Mouse (Mus musculus) liver, embryonic 14.5 days (tissue): Measurements from ENCODE around the gene Tmprss13. TPM values are rescaled to one million over a fixed set of nuclear protein-coding genes. Genes with fewer than 3 reads are reported as not detected.

Experiments used
- ATAC-seq: fragments of 200-750 bp; cut with Nextera tagmentation; 2 replicates; pipeline ENCODE4 v1.8.0; 2017; ENCODE audit warnings: moderate number of reproducible peaks, mild to moderate bottlenecking, moderate library complexity; ENCODE audit not compliant: insufficient read depth
- DNase-seq, 3 experiments: peaks; one replicate each; pipeline ENCODE4 v3.0.0-alpha.2; 2012 to 2013; ENCODE audit warnings: low read depth in 3 of 3, low spot score in 3 of 3
- H3K27ac ChIP-seq: fragments of 300-500 bp; sonication (generic); 2 replicates; pipeline ENCODE4 v1.5.1; 2014; ENCODE audit warnings: moderate library complexity, mild to moderate bottlenecking, control low read depth, inconsistent platforms
- H3K27me3 ChIP-seq: fragments of 300-500 bp; sonication (generic); 2 replicates; pipeline ENCODE4 v1.6.1; 2014; ENCODE audit warnings: mild to moderate bottlenecking, low read length, moderate library complexity; ENCODE audit not compliant: control insufficient read depth, insufficient read depth
- H3K36me3 ChIP-seq: fragments of 300-500 bp; sonication (generic); replicated peaks from 2 replicates; pipeline ENCODE4 v1.6.1; 2014; ENCODE audit warnings: low read depth; ENCODE audit not compliant: control insufficient read depth, insufficient read depth
- H3K4me1 ChIP-seq, 2 experiments: fragments of 200-500 bp in 1 of 2; fragments of 300-500 bp in 1 of 2; sonication (generic) in 1 of 2; replicated peaks; 2 replicates each; pipeline ENCODE4 v1.6.1; 2012 to 2014; ENCODE audit warnings: antibody characterized with exemption in 1 of 2, inconsistent platforms in 1 of 2, low read length in 1 of 2; ENCODE audit not compliant: control insufficient read depth in 2 of 2, insufficient read depth in 2 of 2
- H3K4me2 ChIP-seq: fragments of 300-500 bp; sonication (generic); 2 replicates; pipeline ENCODE4 v1.6.1; 2014; ENCODE audit warnings: low read depth, mild to moderate bottlenecking, control low read depth, moderate library complexity
- H3K4me3 ChIP-seq, 2 experiments: fragments of 200-500 bp in 1 of 2; fragments of 300-500 bp in 1 of 2; sonication (generic) in 1 of 2; 2 replicates each; pipeline ENCODE4 v1.5.1; 2012 to 2014; ENCODE audit warnings: low read depth in 2 of 2, low read length in 2 of 2, mild to moderate bottlenecking in 2 of 2, control low read depth in 1 of 2, inconsistent platforms in 1 of 2, moderate library complexity in 1 of 2; ENCODE audit not compliant: insufficient read depth in 1 of 2
- H3K9ac ChIP-seq: fragments of 300-500 bp; sonication (generic); replicated peaks from 2 replicates; pipeline ENCODE4 v1.6.1; 2014; ENCODE audit warnings: mild to moderate bottlenecking, control low read depth, moderate library complexity
- H3K9me3 ChIP-seq: fragments of 300-500 bp; sonication (generic); 2 replicates; pipeline ENCODE4 v1.6.1; 2016; ENCODE audit warnings: low read length, mixed read lengths; ENCODE audit not compliant: control insufficient read depth
- CTCF ChIP-seq: IDR thresholded peaks from 2 replicates; pipeline ENCODE4 v1.5.1; 2016; ENCODE audit warnings: antibody characterized with exemption, low read depth, control low read depth
- EP300 ChIP-seq: IDR thresholded peaks from 2 replicates; pipeline ENCODE4 v1.6.1; 2016; ENCODE audit warnings: antibody characterized with exemption, low read depth
- WGBS: fragments of 180-500 bp; shearing (Covaris S2); extraction: QIAGEN DNeasy Blood & Tissue Kit; methylation state at CpG from one replicate; pipeline ENCODE4 v1.1.7; 2014; ENCODE audit not compliant: insufficient replicate concordance; 5-methylcytosine and 5-hydroxymethylcytosine counted together
- polyA plus RNA-seq, 2 experiments: library from polyadenylated mRNA; depleted of rRNA in 1 of 2; stranded (reverse) in 1 of 2; unstranded in 1 of 2; fragments of >200 nt; fragmentation: Nextera tagmentation in 1 of 2; extraction: Ambion mirVana in 1 of 2; gene quantifications; 2 replicates each; pipeline versions ENCODE4 v1.2.1 to v1.2.3; 2012 to 2014

Tmprss13 gene
- polyA plus RNA-seq, 2 experiments = not detected

DNA sequence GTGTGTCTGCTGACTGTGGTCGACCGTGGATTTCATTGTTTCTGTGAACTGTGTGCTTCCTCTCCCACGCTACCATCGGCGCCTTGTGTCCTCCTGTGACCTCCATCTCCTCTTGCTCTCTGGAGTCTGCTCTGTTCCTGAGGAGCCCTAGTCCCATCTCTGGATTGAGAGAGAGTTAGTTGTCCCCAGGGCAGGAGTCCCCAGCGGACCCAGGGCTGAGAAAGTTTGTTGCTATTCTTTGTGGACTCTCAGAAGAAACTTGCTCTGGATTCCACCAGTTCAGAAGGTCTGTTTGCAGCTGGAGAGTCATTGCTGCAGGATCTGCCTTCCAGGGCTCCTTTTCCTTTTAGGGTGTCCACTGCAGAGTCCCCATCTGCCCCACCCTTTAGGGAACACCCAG, 76.3 kb downstream of the Tmprss13 start:
- no peak for TF ChIP-seq CTCF
- TF ChIP-seq EP300 = no peak
- no peaks in the 10 kb centered on the region for H3K9me3 ChIP-seq
- H3K4me1 ChIP-seq = no peaks in the 10 kb centered on the region
- H3K9ac ChIP-seq = no peak overlapping the region
- ATAC-seq = no peak
- H3K27ac ChIP-seq = no peak overlapping the region
- DNase-seq = no peak
- H3K4me3 ChIP-seq = no peak overlapping the region
- 64% methylated on average over 6 of the region's 6 CpGs for WGBS
- no peaks in the 10 kb centered on the region for H3K27me3 ChIP-seq
- H3K4me2 ChIP-seq = no peak overlapping the region
- no peaks in the 10 kb centered on the region for H3K36me3 ChIP-seq

DNA sequence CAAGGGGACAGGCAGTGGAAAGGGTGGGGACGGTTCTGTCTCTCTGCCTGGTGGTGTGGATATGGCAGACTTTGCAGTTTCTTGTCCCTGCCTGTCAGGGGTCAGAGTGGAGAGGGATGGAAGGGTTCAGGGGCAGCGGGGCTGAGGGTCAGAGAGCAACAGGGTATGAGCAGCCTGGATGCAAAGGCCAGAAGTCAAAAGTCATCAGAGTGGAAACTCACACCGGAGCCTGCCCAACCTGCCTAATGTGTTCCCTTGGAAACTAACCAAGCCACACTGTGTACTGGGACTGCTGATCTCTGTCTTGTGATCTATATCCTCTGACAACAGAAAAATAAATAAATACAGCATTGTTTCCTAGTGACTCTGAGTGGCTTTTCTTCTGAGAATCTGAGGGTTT, 76.9 kb downstream of the Tmprss13 start:
- ATAC-seq (no peak), DNase-seq (no peak)
- no peak for TF ChIP-seq EP300
- TF ChIP-seq CTCF = no peak
- H3K4me2 ChIP-seq = no peak overlapping the region
- no peak overlapping the region for H3K9ac ChIP-seq
- H3K27me3 ChIP-seq = no peaks in the 10 kb centered on the region
- no peaks in the 10 kb centered on the region for H3K36me3 ChIP-seq
- no peaks in the 10 kb centered on the region for H3K4me1 ChIP-seq
- H3K4me3 ChIP-seq = no peak overlapping the region
- 49% methylated on average over 3 of the region's 3 CpGs for WGBS
- no peak overlapping the region for H3K27ac ChIP-seq
- no peaks in the 10 kb centered on the region for H3K9me3 ChIP-seq

Other genes starting within 250 kb of the Tmprss13 start
- 0.03 and 0.09 TPM in 2 replicates for gene Jaml, start 239.9 kb upstream of the Tmprss13 start, polyA plus RNA-seq (2012; rRNA removed)
- gene Jaml, start 239.9 kb upstream of the Tmprss13 start, polyA plus RNA-seq (2014; fragmentation: Nextera tagmentation; extraction: Ambion mirVana) = 0.21 and 0.25 TPM in 2 replicates
- 0.13 and 0.15 TPM in 2 replicates for gene Scn2b, start 201.3 kb upstream of the Tmprss13 start, polyA plus RNA-seq (2012; rRNA removed)
- 0.08 and 0.10 TPM in 2 replicates for gene Scn2b, start 201.3 kb upstream of the Tmprss13 start, polyA plus RNA-seq (2014; fragmentation: Nextera tagmentation; extraction: Ambion mirVana)
- gene Scn4b, start 180.7 kb upstream of the Tmprss13 start, polyA plus RNA-seq (2012; rRNA removed) = 0.03 and 0.06 TPM in 2 replicates
- 0.01 TPM in 1 of 2 replicates, not detected in the other for gene Scn4b, start 180.7 kb upstream of the Tmprss13 start, polyA plus RNA-seq (2014; fragmentation: Nextera tagmentation; extraction: Ambion mirVana)
- 0.04 TPM in 1 of 2 replicates, not detected in the other for gene BC049352, start 137.1 kb upstream of the Tmprss13 start, polyA plus RNA-seq (2012; rRNA removed)
- 0.11 TPM in 1 of 2 replicates, not detected in the other for gene BC049352, start 137.1 kb upstream of the Tmprss13 start, polyA plus RNA-seq (2014; fragmentation: Nextera tagmentation; extraction: Ambion mirVana)
- gene Tmprss4, start 115.0 kb upstream of the Tmprss13 start, polyA plus RNA-seq (2012; rRNA removed) = 0.06 and 0.12 TPM in 2 replicates
- gene Tmprss4, start 115.0 kb upstream of the Tmprss13 start, polyA plus RNA-seq (2014; fragmentation: Nextera tagmentation; extraction: Ambion mirVana) = 0.05 TPM in 1 of 2 replicates, not detected in the other
- gene Il10ra, start 50.0 kb upstream of the Tmprss13 start, polyA plus RNA-seq (2012; rRNA removed) = 1.2 and 1.4 TPM in 2 replicates
- 1.2 and 1.3 TPM in 2 replicates for gene Il10ra, start 50.0 kb upstream of the Tmprss13 start, polyA plus RNA-seq (2014; fragmentation: Nextera tagmentation; extraction: Ambion mirVana)
- gene Fxyd6, start 51.1 kb downstream of the Tmprss13 start, polyA plus RNA-seq (2012; rRNA removed) = 0.89 and 1.1 TPM in 2 replicates
- 0.42 and 0.72 TPM in 2 replicates for gene Fxyd6, start 51.1 kb downstream of the Tmprss13 start, polyA plus RNA-seq (2014; fragmentation: Nextera tagmentation; extraction: Ambion mirVana)
- gene Fxyd2, start 80.6 kb downstream of the Tmprss13 start, polyA plus RNA-seq (2012; rRNA removed) = 0.50 and 0.95 TPM in 2 replicates
- 0.55 and 0.76 TPM in 2 replicates for gene Fxyd2, start 80.6 kb downstream of the Tmprss13 start, polyA plus RNA-seq (2014; fragmentation: Nextera tagmentation; extraction: Ambion mirVana)
- gene Dscaml1, start 107.5 kb downstream of the Tmprss13 start, polyA plus RNA-seq (2012; rRNA removed) = 0.02 TPM in 1 of 2 replicates, not detected in the other
- not detected in 2 replicates for gene Dscaml1, start 107.5 kb downstream of the Tmprss13 start, polyA plus RNA-seq (2014; fragmentation: Nextera tagmentation; extraction: Ambion mirVana)